ENCODE assay signal across 13 mouse cellular contexts in genomic region chr9:58315850-58316249, GRCm38 (mm10). TPM values are rescaled to one million over a fixed set of nuclear protein-coding genes. Genes with fewer than 3 reads are reported as not detected.
DNase-seq lines count a peak whose midpoint lies in the region; ATAC-seq and TF ChIP-seq lines count a peak whose summit lies in the region.
"Had no signal": no experiment of that assay in that cellular context is flagged by ENCODE, and none has a peak within 500 bp of the region (broad histone marks: within the 10 kb centered on the region; RNA-seq: fewer than 3 reads in every experiment).

No protein-coding gene starts in this region.

- peaks cover 51% of the 10 kb centered on the region for H3K4me1 ChIP-seq in forebrain, embryonic 10.5 days
- no peaks in the 10 kb centered on the region for H3K4me1 ChIP-seq in forebrain, postnatal 0 days (ENCODE audit: insufficient read depth)
- peaks cover 66% of the 10 kb centered on the region for H3K4me1 ChIP-seq in embryonic facial prominence, embryonic 13.5 days
- peaks cover 58% of the 10 kb centered on the region for H3K4me1 ChIP-seq in limb, embryonic 14.5 days (ENCODE audit: control insufficient read depth, insufficient read depth, low read length)

- ATAC-seq in forebrain, postnatal 0 days, result no peak
- ATAC-seq in embryonic facial prominence, embryonic 13.5 days (ENCODE audit: insufficient number of reproducible peaks, insufficient read depth, low FRiP score, low TSS enrichment, low read depth), result no peak
- ATAC-seq in limb, embryonic 14.5 days (ENCODE audit: low FRiP score, low read depth), result no peak

- no peak overlapping the region for H3K9ac ChIP-seq in forebrain, postnatal 0 days
- H3K9ac ChIP-seq in embryonic facial prominence, embryonic 13.5 days, result no peak overlapping the region; the same call in 1 of the 2 replicates
- H3K9ac ChIP-seq in limb, embryonic 14.5 days (ENCODE audit: low read depth, low read length, severe bottlenecking), result no peak overlapping the region

- H3K4me3 ChIP-seq in forebrain, embryonic 10.5 days, result no peak overlapping the region
- no peak overlapping the region for H3K4me3 ChIP-seq in forebrain, postnatal 0 days (ENCODE audit: low read depth, low read length)
- H3K4me3 ChIP-seq in embryonic facial prominence, embryonic 13.5 days, result no peak overlapping the region
- no peak overlapping the region for H3K4me3 ChIP-seq in limb, embryonic 14.5 days (replicated peaks; ENCODE audit: low read length)

- H3K9me3 ChIP-seq in forebrain, embryonic 10.5 days, result no peaks in the 10 kb centered on the region
- H3K9me3 ChIP-seq in forebrain, postnatal 0 days (ENCODE audit: low read length), result no peaks in the 10 kb centered on the region
- H3K9me3 ChIP-seq in embryonic facial prominence, embryonic 13.5 days, result no peaks in the 10 kb centered on the region
- H3K9me3 ChIP-seq in limb, embryonic 14.5 days (ENCODE audit: control insufficient read depth, low read length), result no peaks in the 10 kb centered on the region

- DNase-seq in forebrain, embryonic 10.5 days (ENCODE audit: extremely low spot score, low spot score), result no peak
- DNase-seq in forebrain, postnatal 0 days, result no peak
- peak; percentile 13 for DNase-seq in kidney, postnatal 10 days
- no peak for DNase-seq in kidney, postnatal 36 days
- DNase-seq in limb, embryonic 14.5 days (ENCODE audit: low spot score), result no peak
- no peak for DNase-seq in retina, postnatal 1 day
- no peak for DNase-seq in frontal cortex, adult 2 months (ENCODE audit: extremely low spot score in 1 of 2, low spot score in 1 of 2)
- DNase-seq: embryo, embryonic 11 days; gastrocnemius, postnatal 25 days; layer of hippocampus, postnatal 36 days had no signal

- H3K27me3 ChIP-seq in forebrain, embryonic 10.5 days (ENCODE audit: poor library complexity, severe bottlenecking), result peaks cover 53% of the 10 kb centered on the region
- H3K27me3 ChIP-seq in forebrain, postnatal 0 days (ENCODE audit: insufficient read depth, low read length), result peaks cover 9% of the 10 kb centered on the region; the same call in 1 of the 2 replicates
- H3K27me3 ChIP-seq in embryonic facial prominence, embryonic 13.5 days, result peaks cover 19% of the 10 kb centered on the region
- H3K27me3 ChIP-seq in limb, embryonic 14.5 days (ENCODE audit: control insufficient read depth, insufficient read depth, low read length), result no peaks in the 10 kb centered on the region

- 0 out of 2 replicates have a peak overlapping the region, but pooled peaks have one; percentile 78 for H3K27ac ChIP-seq in forebrain, embryonic 10.5 days
- H3K27ac ChIP-seq in forebrain, postnatal 0 days (ENCODE audit: low read depth, low read length), result no peak overlapping the region
- peak overlapping the region; percentile 95 for H3K27ac ChIP-seq in embryonic facial prominence, embryonic 13.5 days
- peak overlapping the region; percentile 87 for H3K27ac ChIP-seq in limb, embryonic 14.5 days (replicated peaks; ENCODE audit: low read depth, low read length)

- WGBS in forebrain, embryonic 10.5 days, result 93% methylated on average over 2 of the region's 2 CpGs
- 86% methylated on average over 2 of the region's 2 CpGs for WGBS in forebrain, postnatal 0 days
- 82% methylated on average over 2 of the region's 2 CpGs for WGBS in embryonic facial prominence, embryonic 13.5 days
- WGBS in limb, embryonic 14.5 days, result 92% methylated on average over 2 of the region's 2 CpGs

- H3K36me3 ChIP-seq in forebrain, embryonic 10.5 days (replicated peaks), result no peaks in the 10 kb centered on the region
- no peaks in the 10 kb centered on the region for H3K36me3 ChIP-seq in forebrain, postnatal 0 days (ENCODE audit: insufficient read depth)
- no peaks in the 10 kb centered on the region for H3K36me3 ChIP-seq in embryonic facial prominence, embryonic 13.5 days
- no peaks in the 10 kb centered on the region for H3K36me3 ChIP-seq in limb, embryonic 14.5 days (ENCODE audit: control insufficient read depth, insufficient read depth, low read length)

- no peak for TF ChIP-seq CTCF in forebrain, postnatal 0 days (IDR thresholded peaks at IDR 0.05; ENCODE audit: low read depth)

- H3K4me2 ChIP-seq in forebrain, postnatal 0 days (ENCODE audit: low read depth), result no peak overlapping the region
- H3K4me2 ChIP-seq in embryonic facial prominence, embryonic 13.5 days, result no peak overlapping the region
- no peak overlapping the region for H3K4me2 ChIP-seq in limb, embryonic 14.5 days (replicated peaks; ENCODE audit: low read depth, low read length, severe bottlenecking)

- TF ChIP-seq POLR2A in limb, embryonic 14.5 days (IDR thresholded peaks at IDR 0.05; ENCODE audit: borderline replicate concordance, extremely low read depth, insufficient read depth, insufficient read length), result no peak

RNA-seq across cellular contexts. Expression of gene Loxl1, which starts 2.9 kb away (rescaled TPM):
- polyA plus RNA-seq in forebrain, embryonic 10.5 days (2016; fragmentation: Nextera tagmentation; extraction: Ambion mirVana), result 7.1 and 7.2 TPM in 2 replicates
- 6.0 and 9.4 TPM in 2 replicates for total RNA-seq in forebrain, postnatal 0 days (2014; rRNA removed)
- polyA plus RNA-seq in forebrain, postnatal 0 days (2015; fragmentation: Nextera tagmentation; extraction: Ambion mirVana), result 8.0 and 9.6 TPM in 2 replicates
- polyA plus RNA-seq in embryonic facial prominence, embryonic 13.5 days (2015; fragmentation: Nextera tagmentation; extraction: Ambion mirVana), result 30.9 and 41.8 TPM in 2 replicates
- 86.6 and 125 TPM in 2 replicates for polyA plus RNA-seq in limb, embryonic 14.5 days (2012; rRNA removed)
- 80.7 and 88.4 TPM in 2 replicates for polyA plus RNA-seq in limb, embryonic 14.5 days (2014; fragmentation: Nextera tagmentation; extraction: Ambion mirVana)
- polyA plus RNA-seq in frontal cortex, adult 2 months (2012; rRNA removed), result 4.9 and 5.3 TPM in 2 replicates
- total RNA-seq: monocyte, adult 5-6 weeks had no signal

RNA-seq across cellular contexts. Expression of gene Tbc1d21, which starts 54.4 kb away (rescaled TPM):
- not detected in 2 replicates for polyA plus RNA-seq in forebrain, embryonic 10.5 days (2016; fragmentation: Nextera tagmentation; extraction: Ambion mirVana)
- not detected in 2 replicates for total RNA-seq in forebrain, postnatal 0 days (2014; rRNA removed)
- polyA plus RNA-seq in forebrain, postnatal 0 days (2015; fragmentation: Nextera tagmentation; extraction: Ambion mirVana), result not detected in 2 replicates
- polyA plus RNA-seq in embryonic facial prominence, embryonic 13.5 days (2015; fragmentation: Nextera tagmentation; extraction: Ambion mirVana), result not detected in 2 replicates
- 0.05 TPM in 1 of 2 replicates, not detected in the other for polyA plus RNA-seq in limb, embryonic 14.5 days (2012; rRNA removed)
- polyA plus RNA-seq in limb, embryonic 14.5 days (2014; fragmentation: Nextera tagmentation; extraction: Ambion mirVana), result not detected in 2 replicates
- polyA plus RNA-seq in frontal cortex, adult 2 months (2012; rRNA removed), result not detected in 2 replicates
- total RNA-seq: gastrocnemius, postnatal 25 days; layer of hippocampus, postnatal 36 days; monocyte, adult 5-6 weeks had no signal
- polyA plus RNA-seq: kidney, embryonic 14.5 days had no signal
